Mouse (Mus musculus): Measurements from ENCODE around the gene Sf3a2.

Gene Sf3a2

GRCm38 (mm10) chr10:80798150-80799006 is at the start of gene Sf3a2, which contains the start of gene Plekhj1:
Gene Sf3a2 (plus strand): TSS chr10:80798198.
Gene Plekhj1 (minus strand): TSS chr10:80798626.
- CTCF ChIA-PET, result no interaction called here

GRCm38 (mm10) chr10:80748609-80749008 is 49.4 kb upstream of the Sf3a2 start:
- CTCF ChIA-PET, result interaction anchor here (1.0 to 1.1 kb wide), 2 partner anchors 16 to 26 kb away, joined by 3 to 4 read pairs; no protein-coding TSS in a partner anchor

GRCm38 (mm10) chr10:80751188-80751832 is 46.7 kb upstream of the Sf3a2 start:
- CTCF ChIA-PET, result no interaction called here

GRCm38 (mm10) chr10:80752079-80752625 is 45.8 kb upstream of the Sf3a2 start:
- CTCF ChIA-PET, result interaction anchor here (0.6 kb wide), 4 partner anchors 18 to 243 kb away, joined by 3 read pairs; no protein-coding TSS in a partner anchor

GRCm38 (mm10) chr10:80754594-80755290 is 43.3 kb upstream of the Sf3a2 start, which contains the start of gene Dot1l:
Gene Dot1l (plus strand): TSS chr10:80755206.
- CTCF ChIA-PET, result interaction anchor here (0.5 to 0.7 kb wide), 2 partner anchors 11 to 179 kb away, joined by 3 to 12 read pairs; no protein-coding TSS in a partner anchor

- CTCF ChIA-PET, result interaction anchor here (0.6 kb wide), 1 partner anchor 214 kb away, joined by 5 read pairs; no protein-coding TSS in a partner anchor
Observed at GRCm38 (mm10) chr10:80755291-80756015, 42.5 kb upstream of the Sf3a2 start.

- CTCF ChIA-PET, result no interaction called here
Observed at GRCm38 (mm10) chr10:80756099-80756498, 41.9 kb upstream of the Sf3a2 start.

- CTCF ChIA-PET, result no interaction called here
Observed at GRCm38 (mm10) chr10:80756509-80756908, 41.5 kb upstream of the Sf3a2 start.

- CTCF ChIA-PET, result interaction anchor here (0.6 kb wide), 1 partner anchor 54 kb away, joined by 3 read pairs; no protein-coding TSS in a partner anchor
Observed at GRCm38 (mm10) chr10:80756967-80757366, 41.0 kb upstream of the Sf3a2 start.

GRCm38 (mm10) chr10:80757717-80758116 is 40.3 kb upstream of the Sf3a2 start:
- CTCF ChIA-PET, result interaction anchor here (0.6 to 1.2 kb wide), 2 partner anchors 20 to 54 kb away, joined by 3 read pairs; no protein-coding TSS in a partner anchor

- CTCF ChIA-PET, result interaction anchor here (1.2 kb wide), 1 partner anchor 19 kb away, joined by 3 read pairs; no protein-coding TSS in a partner anchor
Observed at GRCm38 (mm10) chr10:80758651-80759050, 39.3 kb upstream of the Sf3a2 start.

GRCm38 (mm10) chr10:80760596-80761524 is 37.1 kb upstream of the Sf3a2 start:
- CTCF ChIA-PET, result interaction anchor here (1.0 kb wide), 1 partner anchor 66 kb away, joined by 7 read pairs; no protein-coding TSS in a partner anchor

GRCm38 (mm10) chr10:80761821-80762220 is 36.2 kb upstream of the Sf3a2 start:
- CTCF ChIA-PET, result no interaction called here

GRCm38 (mm10) chr10:80763502-80763901 is 34.5 kb upstream of the Sf3a2 start:
- CTCF ChIA-PET, result no interaction called here

GRCm38 (mm10) chr10:80765746-80766145 is 32.3 kb upstream of the Sf3a2 start:
- CTCF ChIA-PET, result interaction anchor here (0.6 to 0.7 kb wide), 2 partner anchors 11 to 18 kb away, joined by 3 read pairs; partner anchors contain the start of gene Dot1l

- CTCF ChIA-PET, result interaction anchor here (0.7 kb wide), 1 partner anchor 19 kb away, joined by 3 read pairs; no protein-coding TSS in a partner anchor
Observed at GRCm38 (mm10) chr10:80766161-80766815, 31.7 kb upstream of the Sf3a2 start.

GRCm38 (mm10) chr10:80768365-80768764 is 29.6 kb upstream of the Sf3a2 start:
- CTCF ChIA-PET, result no interaction called here

GRCm38 (mm10) chr10:80773816-80774215 is 24.2 kb upstream of the Sf3a2 start:
- CTCF ChIA-PET, result interaction anchor here (1.5 kb wide), 1 partner anchor 26 kb away, joined by 4 read pairs; no protein-coding TSS in a partner anchor

GRCm38 (mm10) chr10:80774549-80774948 is 23.4 kb upstream of the Sf3a2 start:
- CTCF ChIA-PET, result interaction anchor here (0.6 to 1.5 kb wide), 2 partner anchors 27 to 131 kb away, joined by 4 read pairs; no protein-coding TSS in a partner anchor
